Mouse (Mus musculus): ENCODE results near the gene Zfp704. TPM values are rescaled to one million over a fixed set of nuclear protein-coding genes. Genes with fewer than 3 reads are reported as not detected.

Zfp704 gene
- total RNA-seq, 2 experiments from 2014 or later: 10.6 to 12.5 TPM

- no peak for DNase-seq (ENCODE audit: low spot score in 2 of 2)
Measured at GRCm38 (mm10) chr3:9474331-9474730, 135.6 kb downstream of the Zfp704 start.

- DNase-seq (ENCODE audit: low spot score in 2 of 2): peak; percentile 53 to 65
Measured at GRCm38 (mm10) chr3:9466287-9466686, 143.6 kb downstream of the Zfp704 start.

- no peak for DNase-seq (ENCODE audit: low spot score in 2 of 2)
Measured at GRCm38 (mm10) chr3:9465731-9466130, 144.2 kb downstream of the Zfp704 start.

DNA sequence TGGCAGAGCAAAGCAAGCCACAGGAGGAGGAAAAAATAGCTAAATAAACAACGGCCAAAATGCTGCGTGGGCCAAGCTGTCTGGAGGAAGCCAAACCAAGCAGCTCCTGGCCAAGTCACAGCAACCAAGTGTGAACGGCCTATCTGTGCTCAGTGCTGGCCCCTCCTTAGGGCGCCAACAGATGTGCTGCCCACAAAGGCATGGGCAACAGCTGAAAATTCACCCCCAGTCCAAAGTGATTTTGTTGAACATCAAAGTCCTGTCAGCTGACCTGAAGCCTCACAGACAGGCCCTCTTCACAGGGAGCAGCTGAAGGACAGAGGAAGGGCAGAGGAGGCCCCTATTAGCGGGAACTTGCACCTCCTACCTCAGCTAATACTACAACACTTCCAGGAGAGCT is 148.2 kb downstream of the Zfp704 start:
- DNase-seq (ENCODE audit: low spot score in 2 of 2): no peak

DNA sequence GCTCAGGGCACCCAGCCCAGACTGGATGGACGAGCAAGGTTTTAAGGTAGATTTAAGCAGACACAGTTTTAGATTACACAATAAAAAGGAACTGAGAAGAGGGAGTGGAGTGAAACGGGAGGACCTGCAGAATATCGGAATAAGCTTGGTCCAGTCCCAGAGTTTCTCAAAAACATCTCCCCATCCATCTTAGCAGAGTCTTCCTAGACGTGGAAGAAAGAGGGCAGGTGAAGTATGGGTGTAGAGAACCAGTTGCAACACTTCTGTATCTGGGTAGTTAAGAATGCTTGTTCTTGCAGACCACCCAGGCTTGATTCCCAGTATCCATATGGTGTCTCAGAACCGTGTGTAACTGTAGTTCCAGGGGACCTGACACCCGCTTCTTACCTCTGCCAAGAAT is 149.6 kb downstream of the Zfp704 start:
- DNase-seq (ENCODE audit: low spot score in 2 of 2): no peak

DNA sequence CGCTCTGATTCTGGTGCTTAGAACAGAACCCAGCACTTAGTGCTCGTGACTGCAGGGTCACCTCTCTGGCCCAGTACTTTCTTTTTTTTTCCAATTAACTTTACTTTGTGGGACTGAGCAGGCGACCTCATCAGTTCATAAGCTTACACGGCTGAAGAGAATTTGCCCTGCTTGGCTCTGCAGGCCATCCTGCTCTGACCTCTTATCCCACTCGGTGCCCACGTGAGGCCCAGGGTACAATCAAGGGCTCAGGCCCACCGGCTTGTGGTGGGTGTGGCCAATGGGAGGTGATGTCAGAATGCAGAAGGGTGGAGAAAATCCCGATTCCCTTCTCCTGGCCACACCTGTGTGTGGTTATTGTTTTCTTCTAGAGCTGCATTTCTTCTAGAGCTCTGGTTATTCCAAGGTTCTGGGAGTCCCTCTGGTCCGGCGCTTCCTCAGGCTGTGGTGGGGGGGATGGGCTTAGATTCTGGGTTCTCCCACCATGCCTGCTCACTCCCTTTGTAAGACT is 153.4 kb downstream of the Zfp704 start:
- DNase-seq (ENCODE audit: low spot score in 2 of 2): no peak

GRCm38 (mm10) chr3:9455351-9455750 is 154.5 kb downstream of the Zfp704 start:
- DNase-seq (ENCODE audit: low spot score in 2 of 2): no peak

GRCm38 (mm10) chr3:9454556-9455330 is 155.1 kb downstream of the Zfp704 start:
- DNase-seq (ENCODE audit: low spot score in 2 of 2): no peak

DNA sequence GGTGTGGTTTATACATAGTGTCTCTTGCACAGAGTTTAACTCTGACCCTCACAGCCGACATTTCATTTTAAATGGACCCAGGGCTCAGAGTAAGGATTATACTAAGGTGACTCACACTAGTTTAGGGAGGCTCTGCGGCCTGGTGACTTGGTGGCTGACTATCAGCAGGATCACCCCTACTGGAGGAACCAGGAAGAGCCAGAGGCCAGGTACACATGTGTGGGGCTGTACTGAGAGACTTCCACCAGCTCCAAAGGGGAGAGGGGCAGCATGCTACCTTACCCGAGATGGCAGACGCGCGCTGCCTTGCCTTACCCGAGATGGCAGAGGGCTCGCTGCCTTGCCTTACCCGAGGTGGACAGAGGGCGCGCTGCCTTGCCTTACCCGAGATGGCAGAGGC is 159.4 kb downstream of the Zfp704 start:
- DNase-seq (ENCODE audit: low spot score in 2 of 2): no peak

GRCm38 (mm10) chr3:9449261-9450007 is 160.5 kb downstream of the Zfp704 start:
- DNase-seq (ENCODE audit: low spot score in 2 of 2): no peak

- no peak for DNase-seq (ENCODE audit: low spot score in 2 of 2)
Measured at GRCm38 (mm10) chr3:9448541-9448940, 161.3 kb downstream of the Zfp704 start.

DNA sequence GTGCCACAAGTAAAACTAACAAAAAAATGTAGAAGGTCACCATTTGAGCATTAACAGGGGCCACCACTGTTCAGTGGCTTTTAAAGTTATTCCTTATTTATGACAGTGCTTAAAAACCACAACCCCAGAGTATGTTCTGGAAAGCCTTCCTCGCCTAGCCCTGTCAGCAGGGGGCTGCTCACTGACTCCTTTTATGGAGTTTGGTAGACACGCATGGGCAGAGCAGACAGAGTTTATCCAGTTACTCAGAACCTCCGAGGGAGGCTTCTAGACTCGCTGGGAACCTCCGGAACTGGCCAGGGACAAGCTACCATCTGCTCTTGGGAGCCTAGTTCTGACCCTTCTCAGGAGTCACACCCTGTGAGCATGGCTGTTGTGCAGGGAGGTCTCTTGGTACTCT is 165.3 kb downstream of the Zfp704 start:
- DNase-seq (ENCODE audit: low spot score in 2 of 2): no peak

DNA sequence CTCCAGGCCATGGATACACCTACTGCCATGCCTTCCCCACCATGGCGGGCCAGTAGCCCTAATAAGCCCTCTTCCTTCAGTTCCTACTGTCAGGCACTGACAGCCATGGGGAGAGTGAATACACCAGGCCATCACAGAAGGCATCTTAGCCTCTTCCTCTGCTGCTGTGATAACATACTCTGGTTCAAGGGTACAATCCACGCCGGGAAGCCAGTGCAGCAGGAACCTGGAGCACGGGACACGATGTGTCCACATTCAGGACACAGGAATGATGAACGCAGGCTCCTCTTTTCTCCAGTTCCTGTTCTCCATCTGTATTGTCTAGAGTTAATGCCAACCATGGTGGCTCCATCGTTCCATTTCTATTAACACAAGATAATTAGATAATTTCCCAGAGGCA is 165.9 kb downstream of the Zfp704 start:
- DNase-seq (ENCODE audit: low spot score in 2 of 2): no peak

DNA sequence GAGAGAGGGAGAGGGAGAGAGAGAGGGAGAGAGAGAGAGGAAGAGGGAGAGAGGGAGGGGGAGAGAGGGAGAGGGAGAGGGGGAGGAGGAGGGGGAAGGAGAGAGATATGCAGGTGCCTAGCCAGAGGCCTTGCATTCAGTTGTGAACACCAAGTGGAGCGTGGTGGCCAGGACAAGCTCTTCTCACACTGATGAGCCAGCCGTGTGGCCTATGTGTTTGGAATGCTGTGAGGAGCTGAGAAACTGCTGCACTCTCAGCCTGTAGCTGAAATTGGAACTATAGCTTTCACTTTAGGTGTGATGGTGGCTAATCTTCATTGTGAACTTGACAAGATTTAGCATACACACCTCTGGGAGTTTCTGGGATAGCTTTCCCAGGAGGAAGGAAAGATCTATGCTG is 166.4 kb downstream of the Zfp704 start:
- DNase-seq (ENCODE audit: low spot score in 2 of 2): no peak

DNA sequence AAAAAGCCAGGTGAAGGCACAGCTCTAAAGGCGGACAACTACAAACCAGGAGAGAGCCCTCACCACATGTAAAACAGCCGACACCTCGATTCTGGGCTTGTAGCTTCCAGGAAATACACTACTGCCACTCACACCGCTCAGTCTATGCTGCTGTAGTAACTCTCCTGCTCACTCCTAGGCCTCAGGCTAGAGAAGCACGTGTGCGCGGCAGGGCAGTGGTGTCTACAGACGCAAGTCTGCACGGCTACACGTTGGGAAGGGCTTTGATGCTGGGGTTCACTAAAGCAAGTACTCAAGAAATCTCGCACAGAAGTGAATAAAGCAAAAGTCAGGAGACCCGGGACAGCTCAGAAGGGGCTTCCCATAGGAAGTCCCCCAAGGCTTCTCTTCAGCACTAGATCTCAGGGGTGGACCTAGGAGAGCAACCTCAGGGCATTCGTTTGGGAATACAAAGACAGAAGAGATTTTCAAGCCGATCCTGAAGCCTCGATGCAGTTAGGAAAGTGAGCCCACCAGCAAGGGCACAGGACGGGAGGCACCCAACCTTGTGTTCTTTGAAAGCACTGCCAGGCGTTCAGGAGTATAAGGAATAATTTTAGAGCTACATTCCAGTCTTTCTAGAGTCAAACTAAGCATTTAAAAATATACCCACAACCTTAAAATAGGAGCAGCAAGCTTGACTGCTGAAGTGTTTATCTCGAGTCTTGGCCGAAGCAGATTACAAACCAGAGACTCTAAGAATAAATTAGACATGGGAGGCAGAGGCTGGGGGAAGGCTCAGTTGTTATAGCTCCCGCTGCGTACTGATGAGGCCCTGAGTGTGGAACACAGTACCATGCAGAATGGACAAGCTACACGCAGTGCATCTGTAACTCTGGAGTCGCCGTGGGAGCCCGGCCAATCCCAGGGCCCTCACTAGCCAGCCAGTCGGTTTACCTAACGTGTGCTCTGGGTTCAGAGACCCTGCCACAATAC is 168.0 kb downstream of the Zfp704 start:
- no peak for DNase-seq (ENCODE audit: low spot score in 2 of 2)

- no peak for DNase-seq (ENCODE audit: low spot score in 2 of 2)
Measured at GRCm38 (mm10) chr3:9440466-9440865, 169.4 kb downstream of the Zfp704 start.

- DNase-seq (ENCODE audit: low spot score in 2 of 2): no peak
Measured at GRCm38 (mm10) chr3:9439619-9440286, 170.1 kb downstream of the Zfp704 start.

DNA sequence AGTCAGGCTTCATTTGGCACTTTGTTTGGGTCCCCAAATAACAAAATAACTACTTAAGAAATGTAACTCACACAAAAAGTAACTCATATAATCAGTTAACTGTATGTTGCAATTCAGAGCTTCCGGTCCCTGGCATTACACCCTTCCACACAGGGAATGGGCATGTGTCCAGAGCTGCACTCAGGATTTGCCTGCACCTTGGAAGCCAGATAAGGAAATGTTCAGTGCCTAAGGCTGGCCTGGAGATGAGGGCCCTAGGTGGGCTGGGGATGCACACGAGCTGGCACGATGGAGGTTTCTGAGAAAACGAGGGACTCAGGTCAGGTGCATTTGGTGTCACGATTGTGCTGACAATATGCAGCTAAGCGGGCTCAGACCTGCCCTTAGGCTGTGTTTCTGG is 173.6 kb downstream of the Zfp704 start:
- no peak for DNase-seq (ENCODE audit: low spot score in 2 of 2)

DNA sequence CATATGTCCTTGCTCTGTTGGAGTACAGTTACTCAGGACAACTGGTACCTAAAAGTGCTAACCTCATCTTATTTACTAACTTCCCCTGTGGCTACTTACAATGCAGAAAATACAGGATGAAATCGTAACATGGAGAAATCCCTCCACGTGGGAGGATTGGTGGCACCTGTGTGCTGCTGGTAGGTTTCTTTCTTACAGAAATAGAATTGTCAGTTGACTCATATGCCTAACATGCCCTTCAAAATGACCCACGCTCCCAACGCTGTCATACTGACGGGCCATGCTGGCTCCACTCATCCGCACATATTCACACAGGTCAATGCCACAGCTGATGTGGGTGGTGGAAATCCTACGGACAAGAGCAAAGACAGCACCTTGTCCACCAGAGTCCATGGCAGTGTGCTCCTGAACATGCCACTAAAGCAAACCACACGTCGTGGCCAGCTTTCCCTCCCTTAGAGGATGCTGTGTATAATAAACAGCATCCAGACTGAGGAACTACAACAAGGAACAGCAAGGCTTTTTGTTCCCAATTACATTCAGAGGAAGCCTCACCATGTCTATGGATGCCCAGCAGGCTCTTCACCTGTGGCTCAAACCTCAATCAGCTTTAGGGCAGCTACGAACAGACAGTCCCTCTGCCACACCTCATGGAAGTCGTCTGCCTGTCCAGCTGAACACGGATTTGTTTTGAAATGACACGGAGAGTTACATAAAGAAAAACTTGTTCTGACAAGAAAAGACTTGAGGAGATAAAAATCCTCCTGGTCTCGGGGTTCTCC is 175.3 kb downstream of the Zfp704 start:
- DNase-seq (ENCODE audit: low spot score in 2 of 2): no peak

All from adrenal gland, adult 18-20 months (tissue).